12 mouse cellular contexts compared by ENCODE assay signal in genomic region chr1:132803842-132804241, GRCm38 (mm10).
DNase-seq lines count a peak whose midpoint lies in the region; ATAC-seq lines count a peak whose summit lies in the region.
"Had no signal": no experiment of that assay in that cellular context is flagged by ENCODE, and none has a peak within 500 bp of the region (broad histone marks: within the 10 kb centered on the region; RNA-seq: fewer than 3 reads in every experiment).

No protein-coding gene starts in this region.

- ATAC-seq in kidney, embryonic 16.5 days (ENCODE audit: low FRiP score, low TSS enrichment) = no peak
- no peak for ATAC-seq in CD4-positive, CD25-positive, alpha-beta regulatory T cell, adult 4 months

- no peak overlapping the region for H3K4me3 ChIP-seq in kidney, embryonic 16.5 days (ENCODE audit: low read length)
- H3K4me3 ChIP-seq: erythroblast, embryonic 14.5 days had no signal

- 78% methylated on average over 9 of the region's 9 CpGs for WGBS in kidney, embryonic 16.5 days

- no peaks in the 10 kb centered on the region for H3K36me3 ChIP-seq in kidney, embryonic 16.5 days (ENCODE audit: insufficient read depth, low read length)
- H3K36me3 ChIP-seq: G1E had no signal

- H3K9me3 ChIP-seq in kidney, embryonic 16.5 days (ENCODE audit: low read length) = no peaks in the 10 kb centered on the region
- H3K9me3 ChIP-seq: G1E had no signal

- no peak overlapping the region for H3K4me2 ChIP-seq in kidney, embryonic 16.5 days (replicated peaks; ENCODE audit: low read depth, low read length)

- no peak overlapping the region for H3K27ac ChIP-seq in kidney, embryonic 16.5 days (ENCODE audit: low read length)

- peak; percentile 8 for DNase-seq in gastrocnemius, postnatal 14 days
- no peak for DNase-seq in gastrocnemius, postnatal 10 days
- peak; percentile 21 to 35 for DNase-seq in kidney, adult 8-10 months
- DNase-seq in brain, adult 2 months (ENCODE audit: low read depth, low spot score) = peak; percentile 78
- peak; percentile 76 to 77 for DNase-seq in cerebellum, postnatal 14 days
- no peak for DNase-seq in frontal cortex, adult 2 months (ENCODE audit: extremely low spot score in 1 of 2, low spot score in 1 of 2)
- DNase-seq: B cell, adult 2 months; lung, postnatal 4 days had no signal

- 0 out of 2 replicates have a peak, but pooled peaks cover 3% of the 10 kb centered on the region for H3K4me1 ChIP-seq in kidney, embryonic 16.5 days (ENCODE audit: insufficient read depth, low read length)

- H3K27me3 ChIP-seq in kidney, embryonic 16.5 days (ENCODE audit: insufficient read depth, low read length) = peaks cover 9% of the 10 kb centered on the region; the same call in 1 of the 2 replicates

- no peak overlapping the region for H3K9ac ChIP-seq in kidney, embryonic 16.5 days (replicated peaks; ENCODE audit: low read length)

- intact Hi-C loops in gastrocnemius, postnatal 14 days (cut with DNase I; ENCODE audit: low total_unique reads) = no loop called here

Comparison
In these comparisons a context has a peak if more than half of its experiments do, and no peak if none do; other contexts are left out.
1. DNase-seq: peak in gastrocnemius, postnatal 14 days (single experiment), kidney, adult 8-10 months (2 of 2), brain, adult 2 months (single experiment) and cerebellum, postnatal 14 days (2 of 2); none in gastrocnemius, postnatal 10 days (single experiment) and frontal cortex, adult 2 months (0 of 2).